Mouse (Mus musculus): ENCODE measurements at regions not wholly inside any gene's neighbourhood (a gene's known extent, or its start where the extent isn't known, plus 50 kb on each side); places are given as distances from the start of the nearest gene placed in this dataset.
A peak's percentile ranks its signal among the peaks of the same experiment; 100 is the strongest.

- no peak for DNase-seq (ENCODE audit: low read depth, low spot score)
Measured at GRCm38 (mm10) chr4:127640251-127641085, 282.5 kb upstream of the Gjb5 start.

GRCm38 (mm10) chr4:127639765-127640164, 281.8 kb upstream of the Gjb5 start:
- no peak for DNase-seq (ENCODE audit: low read depth, low spot score)

GRCm38 (mm10) chr4:127636934-127637333, 279.0 kb upstream of the Gjb5 start:
- DNase-seq (ENCODE audit: low read depth, low spot score) = no peak

- DNase-seq (ENCODE audit: low read depth, low spot score) = no peak
Measured at GRCm38 (mm10) chr4:127635262-127635661, 277.3 kb upstream of the Gjb5 start.

GRCm38 (mm10) chr4:127619870-127620269, 261.9 kb upstream of the Gjb5 start:
- DNase-seq (ENCODE audit: low read depth, low spot score) = no peak

GRCm38 (mm10) chr4:127612761-127613160, 254.8 kb upstream of the Gjb5 start:
- DNase-seq (ENCODE audit: low read depth, low spot score) = no peak

- no peak for DNase-seq (ENCODE audit: low read depth, low spot score)
Measured at GRCm38 (mm10) chr4:127600919-127601318, 242.9 kb upstream of the Gjb5 start.

DNA sequence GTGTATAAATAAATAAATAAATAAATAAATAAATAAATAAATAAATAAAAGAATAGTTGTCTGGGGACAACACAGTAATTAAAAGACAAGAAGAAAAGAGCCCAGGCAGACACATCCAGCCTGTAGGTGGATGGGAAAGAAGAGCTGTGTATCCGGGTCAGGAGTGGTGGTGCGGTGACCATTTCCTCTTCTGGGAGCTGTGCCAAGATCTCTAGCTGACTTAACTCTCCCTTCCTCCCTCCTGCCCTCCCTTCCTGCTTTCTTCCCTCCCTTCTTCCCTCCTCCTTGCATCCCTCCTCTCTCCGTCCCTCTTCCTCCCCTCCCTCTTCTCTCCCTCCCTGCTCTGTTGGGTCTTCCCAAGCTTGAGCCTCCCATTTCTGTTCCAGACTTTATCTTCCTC, 240.6 kb upstream of the Gjb5 start:
- no peak for DNase-seq (ENCODE audit: low read depth, low spot score)

GRCm38 (mm10) chr4:127594081-127594480, 236.1 kb upstream of the Gjb5 start:
- no peak for DNase-seq (ENCODE audit: low read depth, low spot score)

DNA sequence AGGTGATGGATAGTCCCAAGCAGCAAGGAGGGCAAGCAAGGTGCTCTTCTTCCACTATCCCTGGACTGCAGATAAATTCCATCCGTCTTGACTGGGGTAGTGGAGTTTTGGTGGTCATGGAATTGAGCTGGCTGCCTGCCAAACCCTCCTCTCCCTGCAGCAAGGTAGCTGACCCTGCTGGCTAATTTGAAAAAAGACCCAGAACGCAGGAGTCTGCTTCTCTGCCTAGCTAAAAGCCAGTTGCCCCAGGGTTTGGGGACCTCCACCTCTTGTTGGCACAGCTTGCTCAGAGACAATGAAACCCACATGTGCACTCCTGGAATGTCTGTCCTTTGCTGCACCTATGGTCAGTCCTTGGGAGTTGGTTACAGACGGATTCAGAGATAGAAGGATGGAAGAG, 233.6 kb upstream of the Gjb5 start:
- DNase-seq (ENCODE audit: low read depth, low spot score) = no peak

DNA sequence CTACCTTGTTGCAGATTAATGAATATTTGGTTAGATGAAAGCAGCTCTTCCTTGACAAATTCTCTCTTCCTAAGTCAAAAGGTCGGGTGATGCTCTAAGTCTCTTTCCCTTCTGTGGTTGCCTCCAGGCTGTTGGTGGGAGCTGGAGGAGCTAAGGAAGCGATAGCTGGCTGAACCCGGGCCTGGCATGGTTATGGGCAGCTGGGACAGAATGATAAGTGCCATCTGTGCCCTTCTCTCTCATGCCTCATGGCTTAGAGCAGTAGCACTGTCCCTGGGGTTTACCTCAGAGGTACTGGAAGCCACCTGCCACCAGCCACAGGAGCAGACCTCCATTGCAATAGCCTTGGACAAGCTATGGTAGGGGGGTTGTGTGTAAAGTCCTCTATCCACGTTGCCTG, 228.8 kb upstream of the Gjb5 start:
- no peak for DNase-seq (ENCODE audit: low read depth, low spot score)

DNA sequence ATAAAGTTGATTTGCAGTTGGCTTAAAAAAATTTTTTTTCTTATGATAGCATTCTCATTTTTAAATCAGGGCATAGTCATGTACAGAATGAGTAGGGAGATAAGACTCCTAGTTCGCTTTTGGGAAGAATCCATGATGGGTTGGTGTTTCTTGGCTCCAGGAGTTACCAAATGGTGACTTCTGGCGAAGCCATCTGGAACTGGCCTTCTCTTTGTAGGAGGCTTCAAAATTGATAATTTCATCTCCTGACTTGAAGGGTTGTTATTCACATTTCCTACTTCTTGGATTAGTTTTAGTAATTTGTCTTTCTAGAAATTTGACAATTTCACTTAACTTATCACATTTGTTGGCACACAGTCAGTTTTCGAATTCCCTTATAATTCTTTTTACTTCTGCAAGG, 218.5 kb upstream of the Gjb5 start:
- no peak for DNase-seq (ENCODE audit: low read depth, low spot score)

- DNase-seq (ENCODE audit: low read depth, low spot score) = no peak
Measured at GRCm38 (mm10) chr4:127562602-127563001, 204.6 kb upstream of the Gjb5 start.

DNA sequence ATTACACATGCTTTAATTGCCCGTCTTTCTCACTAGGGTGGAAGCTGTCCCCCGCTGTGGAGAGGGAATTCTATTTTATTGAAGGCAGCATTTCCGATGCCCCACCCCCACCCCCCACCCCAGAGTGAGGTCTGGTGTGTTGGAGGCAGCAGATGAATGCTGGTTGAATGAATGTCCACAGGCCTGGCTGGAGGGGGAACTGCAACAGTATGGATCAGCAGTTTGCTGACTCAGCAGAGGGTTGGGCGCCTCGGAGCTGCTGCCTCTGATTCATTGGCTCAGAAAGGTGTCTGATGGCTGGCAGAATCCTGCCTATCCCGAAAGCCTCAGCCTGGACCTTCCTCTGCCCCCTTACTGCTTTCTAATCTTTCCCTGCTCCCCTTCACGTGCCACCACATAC, 200.6 kb upstream of the Gjb5 start:
- DNase-seq (ENCODE audit: low read depth, low spot score) = no peak

GRCm38 (mm10) chr4:127552456-127553225, 194.7 kb upstream of the Gjb5 start:
- no peak for DNase-seq (ENCODE audit: low read depth, low spot score)

DNA sequence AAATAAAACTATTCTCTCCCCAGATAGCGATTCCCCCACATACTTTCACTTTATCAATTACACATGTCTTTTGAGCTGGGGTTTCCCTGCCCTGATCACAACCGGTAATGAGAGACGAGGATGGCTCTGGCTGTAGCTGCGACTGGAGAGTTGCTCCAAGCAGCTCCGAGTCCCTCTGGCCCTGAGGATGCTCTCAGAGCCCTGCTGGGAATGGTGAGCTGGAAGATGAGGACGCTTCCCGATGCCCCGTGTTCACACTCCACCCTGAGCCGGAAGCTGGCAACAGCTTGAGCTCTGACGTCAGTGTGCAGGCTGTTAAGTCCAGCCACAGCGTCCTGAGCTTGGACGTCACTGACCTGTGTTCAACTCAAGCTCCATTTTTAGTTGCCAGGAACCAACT, 191.6 kb upstream of the Gjb5 start:
- DNase-seq (ENCODE audit: low read depth, low spot score) = peak; percentile 19

DNA sequence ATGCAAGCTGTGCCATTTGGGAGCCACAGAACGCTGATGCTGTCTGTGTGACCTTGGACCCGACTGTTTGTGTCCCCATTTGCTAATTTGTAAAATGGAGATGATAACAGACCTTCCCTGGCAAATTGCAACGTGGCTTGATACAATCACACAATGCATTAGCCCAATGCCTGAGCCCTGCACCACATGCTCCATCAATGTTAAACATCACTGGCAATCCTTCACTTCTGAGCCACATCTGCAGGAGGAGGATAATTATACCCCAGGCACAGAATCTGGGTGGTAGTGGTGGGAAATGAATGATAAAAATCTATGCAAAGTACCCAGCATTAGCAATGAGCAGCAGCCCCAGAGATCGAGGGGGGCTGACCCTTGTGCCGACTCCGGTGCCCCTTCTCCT, 191.0 kb upstream of the Gjb5 start:
- DNase-seq (ENCODE audit: low read depth, low spot score) = no peak

DNA sequence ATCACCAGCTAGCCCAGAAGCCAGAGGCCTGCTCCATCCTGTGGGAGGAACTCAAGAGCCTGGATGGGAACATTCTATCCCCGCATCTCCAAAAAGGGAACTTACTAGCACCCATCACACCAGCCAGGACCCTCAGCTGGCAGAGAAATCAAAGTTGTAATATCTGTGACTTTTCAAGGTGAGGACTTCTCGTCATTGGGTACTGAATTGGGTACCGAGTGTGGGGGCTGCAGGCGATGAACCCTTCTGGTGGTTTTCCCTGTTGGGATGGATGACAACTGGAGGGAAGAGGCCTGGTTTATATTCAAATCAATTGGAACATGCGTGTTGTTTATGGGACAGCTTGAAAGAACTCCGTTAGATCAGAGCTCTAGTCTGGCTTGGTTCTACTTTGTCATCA, 187.1 kb upstream of the Gjb5 start:
- DNase-seq (ENCODE audit: low read depth, low spot score) = no peak

DNA sequence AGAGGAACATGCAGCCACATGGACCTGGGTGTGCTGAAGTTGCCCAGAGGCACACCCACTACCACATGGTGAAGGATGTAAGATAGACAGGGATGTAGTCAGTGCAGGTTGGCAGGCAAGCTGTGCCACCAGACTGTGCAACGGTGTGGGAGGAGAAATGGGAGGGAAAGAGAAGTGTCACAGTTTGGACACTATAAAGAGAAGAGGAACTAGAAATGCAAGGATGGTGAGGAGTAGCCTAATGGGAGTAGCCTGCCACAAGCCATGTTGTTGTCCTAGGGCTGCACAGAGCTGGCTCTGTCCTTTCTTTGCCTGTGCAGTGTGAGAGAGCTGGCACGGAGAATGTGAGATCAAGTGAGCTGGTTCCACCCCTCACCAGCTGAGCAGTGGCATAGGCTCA, 185.3 kb upstream of the Gjb5 start:
- no peak for DNase-seq (ENCODE audit: low read depth, low spot score)

- no peak for DNase-seq (ENCODE audit: low read depth, low spot score)
Measured at GRCm38 (mm10) chr4:127542771-127543170, 184.8 kb upstream of the Gjb5 start.

DNA sequence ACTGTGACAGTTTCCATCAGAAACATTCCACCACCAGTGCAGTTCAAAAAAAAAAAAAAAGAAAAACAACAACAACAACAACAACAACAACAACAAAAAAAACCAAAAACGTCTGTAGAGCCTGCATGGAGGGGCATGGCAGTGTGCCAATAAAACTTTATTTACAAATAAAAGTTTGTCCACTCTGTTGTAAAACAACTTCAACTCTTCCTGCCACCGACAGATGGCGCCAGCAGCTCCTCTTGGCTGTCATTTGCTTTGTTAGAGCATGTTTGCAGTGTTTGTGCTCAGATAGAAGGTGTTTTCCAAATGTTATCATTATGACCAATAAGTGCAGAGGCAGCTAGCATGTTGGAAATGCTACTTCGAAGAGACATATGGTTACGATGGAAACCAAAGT, 179.0 kb upstream of the Gjb5 start:
- DNase-seq (ENCODE audit: low read depth, low spot score) = no peak

- DNase-seq (ENCODE audit: low read depth, low spot score) = no peak
Measured at GRCm38 (mm10) chr4:127535630-127536029, 177.6 kb upstream of the Gjb5 start.

DNA sequence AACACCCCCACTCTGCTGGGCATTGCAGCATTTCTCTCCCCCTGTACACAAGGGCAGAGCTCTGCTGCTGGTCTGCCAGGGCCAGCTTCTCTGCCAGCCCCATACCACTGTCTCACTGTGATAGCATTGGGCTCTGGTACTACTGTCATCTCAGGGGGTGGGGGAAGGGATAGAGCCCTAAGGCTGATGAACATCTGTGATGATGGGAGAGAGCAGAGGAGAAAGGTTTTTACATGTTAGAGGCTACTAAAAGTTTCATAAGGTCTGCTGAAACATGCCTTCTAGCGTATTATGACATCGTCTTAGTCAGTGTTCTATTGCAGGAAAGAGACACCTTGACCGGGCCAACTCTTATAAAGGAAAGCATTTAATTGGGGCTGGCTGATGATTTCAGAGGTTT, 176.4 kb upstream of the Gjb5 start:
- DNase-seq (ENCODE audit: low read depth, low spot score) = no peak

All from skeletal muscle tissue, adult 2 months (tissue).